Mouse (Mus musculus): ENCODE results near the gene Rasl11a. TPM values are rescaled to one million over a fixed set of nuclear protein-coding genes. Genes with fewer than 3 reads are reported as not detected.

The Rasl11a gene
- 10.3 and 12.0 TPM in 2 replicates for polyA plus RNA-seq (2014; fragmentation: Nextera tagmentation; extraction: Ambion mirVana)

GRCm38 (mm10) chr5:146844945-146845365 lies at the start of gene Rasl11a:
TSS of gene Rasl11a (plus strand) at chr5:146845071.
- Histone ChIP-seq H3K27ac (ENCODE audit: low read length) (peak within 1 kb of the TSS; percentile 61; the same call in 1 of the 2 replicates), H3K27me3 (ENCODE audit: control insufficient read depth, insufficient read depth, low read length) (no peaks in the 10 kb centered on the region), H3K9ac (replicated peaks; ENCODE audit: low read depth, low read length) (peak within 1 kb of the TSS; percentile 52; the same call in 1 of the 2 replicates), H3K36me3 (ENCODE audit: control insufficient read depth, insufficient read depth, low read length) (no peaks in the 10 kb centered on the region), H3K4me1 (ENCODE audit: control insufficient read depth, insufficient read depth, low read length) (peaks cover 9% of the 10 kb centered on the region), H3K9me3 (ENCODE audit: control insufficient read depth, low read depth, low read length) (no peaks in the 10 kb centered on the region), H3K4me3 (ENCODE audit: low read depth, low read length) (peak within 1 kb of the TSS; percentile 59), H3K4me2 (replicated peaks; ENCODE audit: low read depth, low read length) (peak within 1 kb of the TSS; percentile 98)
- under 1% methylated on average over 40 of the region's 40 CpGs for WGBS
- peak; percentile 90 for ATAC-seq (ENCODE audit: insufficient number of reproducible peaks, insufficient read depth, low FRiP score, low read depth)

GRCm38 (mm10) chr5:146795728-146796127 lies 49.1 kb upstream of the Rasl11a start:
- Histone ChIP-seq H3K27me3 (ENCODE audit: control insufficient read depth, insufficient read depth, low read length) (no peaks in the 10 kb centered on the region), H3K36me3 (ENCODE audit: control insufficient read depth, insufficient read depth, low read length) (no peaks in the 10 kb centered on the region), H3K9me3 (ENCODE audit: control insufficient read depth, low read depth, low read length) (no peaks in the 10 kb centered on the region), H3K9ac (replicated peaks; ENCODE audit: low read depth, low read length) (no peak overlapping the region), H3K4me2 (replicated peaks; ENCODE audit: low read depth, low read length) (no peak overlapping the region), H3K4me1 (ENCODE audit: control insufficient read depth, insufficient read depth, low read length) (peaks cover 18% of the 10 kb centered on the region; the same call in 1 of the 2 replicates), H3K27ac (ENCODE audit: low read length) (no peak overlapping the region), H3K4me3 (ENCODE audit: low read depth, low read length) (no peak overlapping the region)
- no peak for ATAC-seq (ENCODE audit: insufficient number of reproducible peaks, insufficient read depth, low FRiP score, low read depth)
- WGBS: 73% methylated on average over 13 of the region's 13 CpGs

- H3K4me3 ChIP-seq (ENCODE audit: low read depth, low read length): no peak overlapping the region
- H3K9me3 ChIP-seq (ENCODE audit: control insufficient read depth, low read depth, low read length): no peaks in the 10 kb centered on the region
- no peak overlapping the region for H3K9ac ChIP-seq (replicated peaks; ENCODE audit: low read depth, low read length)
- 56% methylated on average over 9 of the region's 9 CpGs for WGBS
- ATAC-seq (ENCODE audit: insufficient number of reproducible peaks, insufficient read depth, low FRiP score, low read depth): no peak
- H3K27ac ChIP-seq (ENCODE audit: low read length): no peak overlapping the region
- no peak overlapping the region for H3K4me2 ChIP-seq (replicated peaks; ENCODE audit: low read depth, low read length)
- H3K36me3 ChIP-seq (ENCODE audit: control insufficient read depth, insufficient read depth, low read length): no peaks in the 10 kb centered on the region
- no peaks in the 10 kb centered on the region for H3K27me3 ChIP-seq (ENCODE audit: control insufficient read depth, insufficient read depth, low read length)
- H3K4me1 ChIP-seq (ENCODE audit: control insufficient read depth, insufficient read depth, low read length): 0 out of 2 replicates have a peak, but pooled peaks cover under 1% of the 10 kb centered on the region
Measured at GRCm38 (mm10) chr5:146798031-146798430, 46.8 kb upstream of the Rasl11a start.

GRCm38 (mm10) chr5:146806004-146806430 lies 38.9 kb upstream of the Rasl11a start:
- no peaks in the 10 kb centered on the region for H3K4me1 ChIP-seq (ENCODE audit: control insufficient read depth, insufficient read depth, low read length)

GRCm38 (mm10) chr5:146809951-146810350 lies 34.9 kb upstream of the Rasl11a start:
- Histone ChIP-seq H3K27ac (ENCODE audit: low read length) (no peak overlapping the region), H3K9me3 (ENCODE audit: control insufficient read depth, low read depth, low read length) (no peaks in the 10 kb centered on the region), H3K9ac (replicated peaks; ENCODE audit: low read depth, low read length) (no peak overlapping the region), H3K4me3 (ENCODE audit: low read depth, low read length) (no peak overlapping the region), H3K36me3 (ENCODE audit: control insufficient read depth, insufficient read depth, low read length) (no peaks in the 10 kb centered on the region), H3K27me3 (ENCODE audit: control insufficient read depth, insufficient read depth, low read length) (no peaks in the 10 kb centered on the region), H3K4me2 (replicated peaks; ENCODE audit: low read depth, low read length) (no peak overlapping the region), H3K4me1 (ENCODE audit: control insufficient read depth, insufficient read depth, low read length) (no peaks in the 10 kb centered on the region)
- WGBS: 66% methylated on average over 5 of the region's 5 CpGs
- ATAC-seq (ENCODE audit: insufficient number of reproducible peaks, insufficient read depth, low FRiP score, low read depth): no peak

More at GRCm38 (mm10) chr5:146806004-146806430, 38.9 kb upstream of the Rasl11a start:
- WGBS: 75% methylated on average over 8 of the region's 8 CpGs
- ATAC-seq (ENCODE audit: insufficient number of reproducible peaks, insufficient read depth, low FRiP score, low read depth): no peak
- Histone ChIP-seq H3K4me3 (ENCODE audit: low read depth, low read length) (no peak overlapping the region), H3K27ac (ENCODE audit: low read length) (no peak overlapping the region), H3K36me3 (ENCODE audit: control insufficient read depth, insufficient read depth, low read length) (no peaks in the 10 kb centered on the region), H3K9ac (replicated peaks; ENCODE audit: low read depth, low read length) (no peak overlapping the region), H3K27me3 (ENCODE audit: control insufficient read depth, insufficient read depth, low read length) (no peaks in the 10 kb centered on the region), H3K4me2 (replicated peaks; ENCODE audit: low read depth, low read length) (no peak overlapping the region), H3K9me3 (ENCODE audit: control insufficient read depth, low read depth, low read length) (no peaks in the 10 kb centered on the region)

- Histone ChIP-seq H3K36me3 (ENCODE audit: control insufficient read depth, insufficient read depth, low read length) (no peaks in the 10 kb centered on the region), H3K27me3 (ENCODE audit: control insufficient read depth, insufficient read depth, low read length) (no peaks in the 10 kb centered on the region), H3K9me3 (ENCODE audit: control insufficient read depth, low read depth, low read length) (no peaks in the 10 kb centered on the region), H3K27ac (ENCODE audit: low read length) (no peak overlapping the region), H3K9ac (replicated peaks; ENCODE audit: low read depth, low read length) (no peak overlapping the region), H3K4me2 (replicated peaks; ENCODE audit: low read depth, low read length) (no peak overlapping the region), H3K4me1 (ENCODE audit: control insufficient read depth, insufficient read depth, low read length) (no peaks in the 10 kb centered on the region), H3K4me3 (ENCODE audit: low read depth, low read length) (no peak overlapping the region)
- 93% methylated on average over 5 of the region's 5 CpGs for WGBS
- no peak for ATAC-seq (ENCODE audit: insufficient number of reproducible peaks, insufficient read depth, low FRiP score, low read depth)
Measured at GRCm38 (mm10) chr5:146812866-146813265, 32.0 kb upstream of the Rasl11a start.

GRCm38 (mm10) chr5:146813421-146813820 lies 31.4 kb upstream of the Rasl11a start:
- ATAC-seq (ENCODE audit: insufficient number of reproducible peaks, insufficient read depth, low FRiP score, low read depth): no peak
- Histone ChIP-seq H3K27ac (ENCODE audit: low read length) (no peak overlapping the region), H3K36me3 (ENCODE audit: control insufficient read depth, insufficient read depth, low read length) (no peaks in the 10 kb centered on the region), H3K9ac (replicated peaks; ENCODE audit: low read depth, low read length) (no peak overlapping the region), H3K4me3 (ENCODE audit: low read depth, low read length) (no peak overlapping the region), H3K4me2 (replicated peaks; ENCODE audit: low read depth, low read length) (no peak overlapping the region), H3K4me1 (ENCODE audit: control insufficient read depth, insufficient read depth, low read length) (no peaks in the 10 kb centered on the region), H3K9me3 (ENCODE audit: control insufficient read depth, low read depth, low read length) (no peaks in the 10 kb centered on the region), H3K27me3 (ENCODE audit: control insufficient read depth, insufficient read depth, low read length) (no peaks in the 10 kb centered on the region)
- WGBS: 91% methylated on average over 4 of the region's 4 CpGs

- WGBS: 84% methylated on average over 4 of the region's 4 CpGs
- H3K9me3 ChIP-seq (ENCODE audit: control insufficient read depth, low read depth, low read length): no peaks in the 10 kb centered on the region
- H3K4me1 ChIP-seq (ENCODE audit: control insufficient read depth, insufficient read depth, low read length): no peaks in the 10 kb centered on the region
Measured at GRCm38 (mm10) chr5:146815394-146815793, 29.5 kb upstream of the Rasl11a start.

GRCm38 (mm10) chr5:146817583-146817982 lies 27.3 kb upstream of the Rasl11a start:
- Histone ChIP-seq H3K27me3 (ENCODE audit: control insufficient read depth, insufficient read depth, low read length) (no peaks in the 10 kb centered on the region), H3K36me3 (ENCODE audit: control insufficient read depth, insufficient read depth, low read length) (no peaks in the 10 kb centered on the region), H3K9ac (replicated peaks; ENCODE audit: low read depth, low read length) (no peak overlapping the region), H3K27ac (ENCODE audit: low read length) (no peak overlapping the region), H3K4me3 (ENCODE audit: low read depth, low read length) (no peak overlapping the region), H3K4me2 (replicated peaks; ENCODE audit: low read depth, low read length) (no peak overlapping the region), H3K9me3 (ENCODE audit: control insufficient read depth, low read depth, low read length) (no peaks in the 10 kb centered on the region), H3K4me1 (ENCODE audit: control insufficient read depth, insufficient read depth, low read length) (no peaks in the 10 kb centered on the region)
- 81% methylated on average over 8 of the region's 8 CpGs for WGBS
- no peak for ATAC-seq (ENCODE audit: insufficient number of reproducible peaks, insufficient read depth, low FRiP score, low read depth)

More at GRCm38 (mm10) chr5:146815394-146815793, 29.5 kb upstream of the Rasl11a start:
- no peak overlapping the region for H3K4me3 ChIP-seq (ENCODE audit: low read depth, low read length)
- H3K27ac ChIP-seq (ENCODE audit: low read length): no peak overlapping the region
- ATAC-seq (ENCODE audit: insufficient number of reproducible peaks, insufficient read depth, low FRiP score, low read depth): no peak
- H3K9ac ChIP-seq (replicated peaks; ENCODE audit: low read depth, low read length): no peak overlapping the region
- H3K36me3 ChIP-seq (ENCODE audit: control insufficient read depth, insufficient read depth, low read length): no peaks in the 10 kb centered on the region
- no peak overlapping the region for H3K4me2 ChIP-seq (replicated peaks; ENCODE audit: low read depth, low read length)
- no peaks in the 10 kb centered on the region for H3K27me3 ChIP-seq (ENCODE audit: control insufficient read depth, insufficient read depth, low read length)

Data from stomach, embryonic 14.5 days (tissue).